Mouse (Mus musculus) liver, adult 2 months (tissue): ENCODE data around the gene Gdpd3.

ENCODE experiments used
- CTCF ChIP-seq: fragments of 200-500 bp; IDR thresholded peaks from 2 replicates; pipeline ENCODE4 v1.5.1; 2011; ENCODE audit warnings: low read depth, low read length, control low read depth
- POLR2A ChIP-seq: fragments of 200-500 bp; IDR thresholded peaks from 2 replicates; pipeline ENCODE4 v1.6.1; 2011; ENCODE audit warnings: low read length, control low read depth; ENCODE audit not compliant: insufficient read depth; ENCODE audit errors: extremely low read depth

DNA sequence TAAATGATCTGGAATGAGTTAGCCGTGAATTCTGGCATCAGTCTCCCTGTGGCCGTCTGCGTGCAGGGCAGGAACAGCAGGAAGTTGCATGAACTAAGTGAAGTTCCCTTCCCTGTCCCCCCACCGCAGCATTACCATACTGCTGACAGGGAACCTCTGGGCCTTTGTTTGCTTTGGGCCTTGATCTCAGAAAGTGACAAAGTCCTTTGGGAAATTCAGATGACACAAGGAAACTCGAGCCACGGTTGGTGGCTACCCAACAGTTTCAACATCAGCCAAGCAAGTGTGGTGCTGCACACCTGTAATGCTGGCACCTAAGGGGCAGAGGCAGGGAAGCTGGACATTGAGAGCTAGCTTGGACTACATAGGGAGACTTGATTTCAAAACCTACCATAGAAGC is 19.3 kb upstream of the Gdpd3 start:
- TF ChIP-seq CTCF (no peak), POLR2A (no peak)
